Mouse (Mus musculus) erythroblast, embryonic 14.5 days (primary cell): ENCODE results near the gene Pln. TPM values are rescaled to one million over a fixed set of nuclear protein-coding genes. Genes with fewer than 3 reads are reported as not detected.
A peak's percentile ranks its signal among the peaks of the same experiment; 100 is the strongest.

Experiments
- H3K27me3 ChIP-seq: 2 replicates; pipeline ENCODE4 v1.6.1; 2012; ENCODE audit warnings: inconsistent platforms; ENCODE audit not compliant: control insufficient read depth
- H3K36me3 ChIP-seq: 2 replicates; pipeline ENCODE4 v1.6.1; 2012; ENCODE audit warnings: mild to moderate bottlenecking, inconsistent platforms; ENCODE audit not compliant: control insufficient read depth
- H3K4me1 ChIP-seq: 2 replicates; pipeline ENCODE4 v1.6.1; 2012; ENCODE audit warnings: inconsistent platforms; ENCODE audit not compliant: control insufficient read depth
- H3K4me3 ChIP-seq: replicated peaks from 2 replicates; pipeline ENCODE3; 2012; ENCODE audit warnings: moderate library complexity, mild to moderate bottlenecking, inconsistent platforms
- H3K9me3 ChIP-seq: 2 replicates; pipeline ENCODE4 v1.6.1; 2012; ENCODE audit warnings: low read length, inconsistent platforms, mixed read lengths; ENCODE audit not compliant: control insufficient read depth
- GATA1 ChIP-seq: IDR thresholded peaks from 2 replicates; pipeline ENCODE4 v1.6.1; 2012; ENCODE audit warnings: low read length, inconsistent platforms, mixed read lengths
- TAL1 ChIP-seq: IDR thresholded peaks from 3 replicates; pipeline ENCODE4 v1.6.1; 2012; ENCODE audit warnings: low read length, inconsistent platforms, mixed read lengths
- polyA plus RNA-seq: library from polyadenylated mRNA; stranded (reverse); fragments of >175 nt; gene quantifications from 2 replicates; pipeline ENCODE4 v1.2.3, GENCODE M21; 2012

Pln gene
- polyA plus RNA-seq, 1 experiment = not detected

- H3K27me3 ChIP-seq = peaks cover 2% of the 10 kb centered on the region; the same call in 1 of the 2 replicates
- H3K4me1 ChIP-seq = peaks cover 22% of the 10 kb centered on the region
- H3K9me3 ChIP-seq = no peaks in the 10 kb centered on the region
- TF ChIP-seq GATA1 = no peak
- TF ChIP-seq TAL1 = no peak
- H3K36me3 ChIP-seq = no peaks in the 10 kb centered on the region
- H3K4me3 ChIP-seq = peak within 1 kb of the TSS; percentile 80
Observed at GRCm38 (mm10) chr10:53379709-53380106, 42.2 kb downstream of the Pln start, which contains the start of gene Cep85l. Cep85l (minus strand) TSS chr10:53379947.

- Histone ChIP-seq H3K9me3 (no peaks in the 10 kb centered on the region), H3K27me3 (peaks cover 2% of the 10 kb centered on the region; the same call in 1 of the 2 replicates), H3K4me3 (no peak overlapping the region), H3K36me3 (no peaks in the 10 kb centered on the region), H3K4me1 (peaks cover 20% of the 10 kb centered on the region)
- TF ChIP-seq GATA1 (no peak), TAL1 (no peak)
Observed at GRCm38 (mm10) chr10:53382696-53383365, 45.4 kb downstream of the Pln start.

GRCm38 (mm10) chr10:53384896-53385295 lies 47.4 kb downstream of the Pln start:
- Histone ChIP-seq H3K9me3 (no peaks in the 10 kb centered on the region), H3K27me3 (peaks cover 2% of the 10 kb centered on the region; the same call in 1 of the 2 replicates), H3K4me3 (no peak overlapping the region), H3K36me3 (no peaks in the 10 kb centered on the region), H3K4me1 (peaks cover 6% of the 10 kb centered on the region)
- TF ChIP-seq GATA1 (no peak), TAL1 (no peak)

- Histone ChIP-seq H3K4me3 (no peak overlapping the region), H3K27me3 (peaks cover 2% of the 10 kb centered on the region; the same call in 1 of the 2 replicates), H3K9me3 (peaks cover 2% of the 10 kb centered on the region; the same call in 1 of the 2 replicates), H3K4me1 (peaks cover under 1% of the 10 kb centered on the region), H3K36me3 (no peaks in the 10 kb centered on the region)
- TF ChIP-seq GATA1 = no peak
- TF ChIP-seq TAL1 = no peak
Observed at GRCm38 (mm10) chr10:53385438-53385837, 48.0 kb downstream of the Pln start.

GRCm38 (mm10) chr10:53388227-53388920 lies 50.9 kb downstream of the Pln start:
- H3K36me3 ChIP-seq = no peaks in the 10 kb centered on the region
- no peak for TF ChIP-seq GATA1
- no peak for TF ChIP-seq TAL1
- no peak overlapping the region for H3K4me3 ChIP-seq
- H3K27me3 ChIP-seq = no peaks in the 10 kb centered on the region
- H3K9me3 ChIP-seq = peaks cover 2% of the 10 kb centered on the region; the same call in 1 of the 2 replicates
- H3K4me1 ChIP-seq = no peaks in the 10 kb centered on the region

GRCm38 (mm10) chr10:53394923-53395629 lies 57.6 kb downstream of the Pln start:
- no peak for TF ChIP-seq GATA1
- no peak for TF ChIP-seq TAL1
- H3K36me3 ChIP-seq = no peaks in the 10 kb centered on the region
- peaks cover 1% of the 10 kb centered on the region; the same call in 1 of the 2 replicates for H3K9me3 ChIP-seq
- H3K27me3 ChIP-seq = no peaks in the 10 kb centered on the region
- no peak overlapping the region for H3K4me3 ChIP-seq
- H3K4me1 ChIP-seq = peaks cover 2% of the 10 kb centered on the region

Other genes starting within 250 kb of the Pln start
- under 0.01 and 0.02 TPM in 2 replicates for gene Cep85l, start 42.3 kb downstream of the Pln start, polyA plus RNA-seq